Mouse (Mus musculus) cerebellum, adult 2 months (tissue): ENCODE results near the gene Myo3b.

ENCODE experiments used
- CTCF ChIP-seq: fragments of 200-500 bp; IDR thresholded peaks from 2 replicates; pipeline ENCODE4 v1.5.1; 2011; ENCODE audit warnings: low read depth, mild to moderate bottlenecking, control low read depth, low read length, moderate library complexity, borderline replicate concordance; ENCODE audit not compliant: insufficient read depth
- POLR2A ChIP-seq: fragments of 200-500 bp; IDR thresholded peaks from 2 replicates; pipeline ENCODE4 v1.6.1; 2011; ENCODE audit warnings: low read length, control low read depth, borderline replicate concordance; ENCODE audit not compliant: insufficient read depth

DNA sequence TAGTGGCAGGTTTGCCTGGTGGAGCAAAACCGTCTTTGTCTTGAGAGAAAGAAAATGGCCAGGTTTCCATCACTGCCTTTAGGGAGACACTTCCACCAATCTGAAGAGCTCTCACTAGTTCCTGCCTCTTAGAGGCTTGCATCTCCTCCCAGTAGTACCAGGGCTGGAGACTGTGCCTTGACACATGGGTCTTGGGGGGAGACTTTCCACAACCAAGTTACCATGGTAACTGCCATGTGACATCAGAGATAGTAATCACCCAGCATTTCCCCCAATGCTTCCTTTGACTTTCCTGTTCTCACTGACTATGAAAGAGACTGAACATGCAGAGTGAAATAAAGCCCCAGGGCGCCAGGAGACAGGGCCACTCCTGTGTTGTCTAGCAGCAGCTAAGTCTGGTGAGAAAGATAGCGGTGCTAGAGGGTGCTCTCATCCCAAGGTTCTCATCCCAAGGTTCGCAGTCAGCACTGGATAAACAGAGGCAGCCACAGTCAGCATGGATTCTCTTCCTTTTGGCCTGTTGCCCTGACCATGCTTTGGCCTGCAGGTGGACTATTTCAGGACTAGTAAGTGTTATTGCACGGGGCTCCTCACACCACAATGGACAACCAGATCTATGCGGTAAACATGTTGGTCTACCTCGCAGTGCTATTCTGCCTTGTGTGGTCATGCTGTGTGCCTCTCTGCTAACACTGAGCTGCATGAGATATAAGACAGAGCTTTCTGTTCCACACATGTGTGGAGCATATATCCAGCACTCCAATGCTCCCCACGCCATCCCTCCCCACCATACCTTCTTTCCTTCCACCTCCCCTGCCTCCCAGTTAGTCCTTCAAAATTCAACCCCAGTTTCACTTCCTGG lies 223.0 kb downstream of the Myo3b start:
- no peak for TF ChIP-seq CTCF
- no peak for TF ChIP-seq POLR2A
